Mouse (Mus musculus): ENCODE measurements around the gene Gsc2. TPM values are rescaled to one million over a fixed set of nuclear protein-coding genes. Genes with fewer than 3 reads are reported as not detected.

The Gsc2 gene
- polyA plus RNA-seq, 1 experiment from 2014 or later: 1.4 TPM

GRCm38 (mm10) chr16:17934445-17934910 is 19.6 kb upstream of the Gsc2 start:
- peaks cover 38% of the 10 kb centered on the region for H3K27me3 ChIP-seq (ENCODE audit: low read depth, poor library complexity, severe bottlenecking)
- 73% methylated on average over 3 of the region's 3 CpGs for WGBS

GRCm38 (mm10) chr16:17933594-17934444 is 19.0 kb upstream of the Gsc2 start:
- WGBS: 74% methylated on average over 9 of the region's 9 CpGs
- no peak overlapping the region for H3K27ac ChIP-seq (replicated peaks)
- peaks cover 38% of the 10 kb centered on the region for H3K27me3 ChIP-seq (ENCODE audit: low read depth, poor library complexity, severe bottlenecking)
- H3K4me1 ChIP-seq: peaks cover 11% of the 10 kb centered on the region
- no peak overlapping the region for H3K4me3 ChIP-seq
- H3K9me3 ChIP-seq (replicated peaks): no peaks in the 10 kb centered on the region
- DNase-seq (ENCODE audit: low spot score): no peak
- no peaks in the 10 kb centered on the region for H3K36me3 ChIP-seq

More at GRCm38 (mm10) chr16:17934445-17934910, 19.6 kb upstream of the Gsc2 start:
- Histone ChIP-seq H3K36me3 (no peaks in the 10 kb centered on the region), H3K9me3 (replicated peaks) (no peaks in the 10 kb centered on the region), H3K4me3 (no peak overlapping the region), H3K4me1 (peaks cover 9% of the 10 kb centered on the region), H3K27ac (replicated peaks) (no peak overlapping the region)
- no peak for DNase-seq (ENCODE audit: low spot score)

GRCm38 (mm10) chr16:17931906-17932460 is 17.1 kb upstream of the Gsc2 start:
- Histone ChIP-seq H3K9me3 (replicated peaks) (no peaks in the 10 kb centered on the region), H3K27ac (replicated peaks) (no peak overlapping the region), H3K4me1 (peaks cover 26% of the 10 kb centered on the region), H3K36me3 (no peaks in the 10 kb centered on the region), H3K27me3 (ENCODE audit: low read depth, poor library complexity, severe bottlenecking) (peaks cover 24% of the 10 kb centered on the region; the same call in 1 of the 2 replicates), H3K4me3 (no peak overlapping the region)
- WGBS: 78% methylated on average over 5 of the region's 5 CpGs
- peak; percentile 10 for DNase-seq (ENCODE audit: low spot score)

GRCm38 (mm10) chr16:17929631-17930030 is 14.8 kb upstream of the Gsc2 start:
- peaks cover 36% of the 10 kb centered on the region for H3K4me1 ChIP-seq

GRCm38 (mm10) chr16:17929211-17929610 is 14.4 kb upstream of the Gsc2 start:
- H3K4me1 ChIP-seq: peaks cover 36% of the 10 kb centered on the region
- peaks cover 23% of the 10 kb centered on the region for H3K36me3 ChIP-seq
- peak overlapping the region; percentile 81 for H3K4me3 ChIP-seq
- peak overlapping the region; percentile 90 for H3K27ac ChIP-seq (replicated peaks)
- peaks cover 29% of the 10 kb centered on the region; the same call in 1 of the 2 replicates for H3K27me3 ChIP-seq (ENCODE audit: low read depth, poor library complexity, severe bottlenecking)
- no peaks in the 10 kb centered on the region for H3K9me3 ChIP-seq (replicated peaks)
- 14% methylated on average over 2 of the region's 2 CpGs for WGBS
- DNase-seq (ENCODE audit: low spot score): no peak

More at GRCm38 (mm10) chr16:17929631-17930030, 14.8 kb upstream of the Gsc2 start:
- H3K36me3 ChIP-seq: peaks cover 19% of the 10 kb centered on the region
- no peak overlapping the region; the same call in 1 of the 2 replicates for H3K27ac ChIP-seq (replicated peaks)
- WGBS: 67% methylated on average over 2 of the region's 2 CpGs
- H3K9me3 ChIP-seq (replicated peaks): no peaks in the 10 kb centered on the region
- peaks cover 29% of the 10 kb centered on the region; the same call in 1 of the 2 replicates for H3K27me3 ChIP-seq (ENCODE audit: low read depth, poor library complexity, severe bottlenecking)
- H3K4me3 ChIP-seq: no peak overlapping the region
- DNase-seq (ENCODE audit: low spot score): no peak

GRCm38 (mm10) chr16:17928627-17929104 is 13.8 kb upstream of the Gsc2 start:
- Histone ChIP-seq H3K4me1 (peaks cover 39% of the 10 kb centered on the region), H3K9me3 (replicated peaks) (no peaks in the 10 kb centered on the region), H3K27ac (replicated peaks) (peak overlapping the region; percentile 90), H3K36me3 (peaks cover 23% of the 10 kb centered on the region), H3K27me3 (ENCODE audit: low read depth, poor library complexity, severe bottlenecking) (peaks cover 25% of the 10 kb centered on the region; the same call in 1 of the 2 replicates), H3K4me3 (peak overlapping the region; percentile 81)
- WGBS: under 1% methylated on average over 9 of the region's 9 CpGs
- DNase-seq (ENCODE audit: low spot score): peak; percentile 82

GRCm38 (mm10) chr16:17928087-17928580 is 13.3 kb upstream of the Gsc2 start, which contains the start of gene Slc25a1:
Gene Slc25a1 (minus strand): TSS chr16:17928219.
- Histone ChIP-seq H3K4me1 (peaks cover 43% of the 10 kb centered on the region), H3K9me3 (replicated peaks) (no peaks in the 10 kb centered on the region), H3K27me3 (ENCODE audit: low read depth, poor library complexity, severe bottlenecking) (peaks cover 22% of the 10 kb centered on the region; the same call in 1 of the 2 replicates), H3K36me3 (peaks cover 23% of the 10 kb centered on the region), H3K27ac (replicated peaks) (peak within 1 kb of the TSS; percentile 90), H3K4me3 (peak within 1 kb of the TSS; percentile 81)
- DNase-seq (ENCODE audit: low spot score): peak; percentile 89
- WGBS: under 1% methylated on average over 47 of the region's 47 CpGs

- WGBS: under 1% methylated on average over 72 of the region's 72 CpGs
- H3K27ac ChIP-seq (replicated peaks): peak overlapping the region; percentile 90
- peaks cover 49% of the 10 kb centered on the region for H3K4me1 ChIP-seq
- peaks cover 23% of the 10 kb centered on the region for H3K36me3 ChIP-seq
- H3K4me3 ChIP-seq: peak overlapping the region; percentile 81
- H3K9me3 ChIP-seq (replicated peaks): no peaks in the 10 kb centered on the region
- peaks cover 22% of the 10 kb centered on the region; the same call in 1 of the 2 replicates for H3K27me3 ChIP-seq (ENCODE audit: low read depth, poor library complexity, severe bottlenecking)
- DNase-seq (ENCODE audit: low spot score): no peak
Observed at GRCm38 (mm10) chr16:17927351-17928082, 12.7 kb upstream of the Gsc2 start.

- H3K36me3 ChIP-seq: peaks cover 23% of the 10 kb centered on the region
- H3K4me1 ChIP-seq: peaks cover 52% of the 10 kb centered on the region
- H3K9me3 ChIP-seq (replicated peaks): no peaks in the 10 kb centered on the region
- peak overlapping the region; percentile 92 for H3K27ac ChIP-seq (replicated peaks)
- no peak for DNase-seq (ENCODE audit: low spot score)
- H3K27me3 ChIP-seq (ENCODE audit: low read depth, poor library complexity, severe bottlenecking): peaks cover 50% of the 10 kb centered on the region
- WGBS: 2% methylated on average over 14 of the region's 14 CpGs
- H3K4me3 ChIP-seq: peak overlapping the region; percentile 87
Observed at GRCm38 (mm10) chr16:17922163-17922538, 7.3 kb upstream of the Gsc2 start.

- WGBS: 3% methylated on average over 47 of the region's 47 CpGs
- Histone ChIP-seq H3K9me3 (replicated peaks) (no peaks in the 10 kb centered on the region), H3K4me1 (peaks cover 46% of the 10 kb centered on the region), H3K36me3 (peaks cover 23% of the 10 kb centered on the region), H3K27ac (replicated peaks) (peak overlapping the region; percentile 92), H3K27me3 (ENCODE audit: low read depth, poor library complexity, severe bottlenecking) (peaks cover 50% of the 10 kb centered on the region), H3K4me3 (peak overlapping the region; percentile 87)
- peak; percentile 96 for DNase-seq (ENCODE audit: low spot score)
Observed at GRCm38 (mm10) chr16:17921325-17922162, 6.7 kb upstream of the Gsc2 start.

GRCm38 (mm10) chr16:17920586-17920985 is 5.7 kb upstream of the Gsc2 start:
- peaks cover 50% of the 10 kb centered on the region for H3K27me3 ChIP-seq (ENCODE audit: low read depth, poor library complexity, severe bottlenecking)

More at GRCm38 (mm10) chr16:17920586-17920985, 5.7 kb upstream of the Gsc2 start:
- Histone ChIP-seq H3K27ac (replicated peaks) (peak overlapping the region; percentile 92), H3K36me3 (peaks cover 14% of the 10 kb centered on the region), H3K4me1 (peaks cover 42% of the 10 kb centered on the region), H3K4me3 (peak overlapping the region; percentile 87), H3K9me3 (replicated peaks) (no peaks in the 10 kb centered on the region)
- WGBS: 2% methylated on average over 20 of the region's 20 CpGs
- peak; percentile 82 for DNase-seq (ENCODE audit: low spot score)

Data from midbrain, embryonic 10.5 days (tissue).